Mouse (Mus musculus): ENCODE results near the gene Smarca4.

- TF ChIP-seq CTCF (IDR thresholded peaks at IDR 0.05; ENCODE audit: low read depth) (no peak), EP300 (optimal IDR thresholded peaks at IDR 0.05) (no peak)
Observed at GRCm38 (mm10) chr9:21748491-21748890, 132.5 kb downstream of the Smarca4 start.

Measured in stomach, postnatal 0 days (tissue).